Mouse (Mus musculus) limb, embryonic 13.5 days (tissue): ENCODE measurements around the gene Spag9. TPM values are rescaled to one million over a fixed set of nuclear protein-coding genes. Genes with fewer than 3 reads are reported as not detected.

Experiments
- ATAC-seq: fragments of 200-750 bp; cut with Nextera tagmentation; 2 replicates; pipeline ENCODE4 v1.8.0; 2017; ENCODE audit warnings: low read depth, moderate number of reproducible peaks, moderate TSS enrichment; ENCODE audit not compliant: low FRiP score
- H3K27ac ChIP-seq: fragments of 300-500 bp; sonication (generic); 2 replicates; pipeline ENCODE4 v1.5.1; 2015; ENCODE audit warnings: inconsistent platforms, mild to moderate bottlenecking, moderate library complexity
- H3K27me3 ChIP-seq: fragments of 300-500 bp; sonication (generic); 2 replicates; pipeline ENCODE4 v1.6.1; 2015; ENCODE audit warnings: mild to moderate bottlenecking, inconsistent platforms
- H3K36me3 ChIP-seq: fragments of 300-500 bp; sonication (generic); 2 replicates; pipeline ENCODE4 v1.6.1; 2015; ENCODE audit warnings: inconsistent platforms, mild to moderate bottlenecking, moderate library complexity
- H3K4me1 ChIP-seq: fragments of 300-500 bp; sonication (generic); 2 replicates; pipeline ENCODE4 v1.6.1; 2015; ENCODE audit warnings: inconsistent platforms
- H3K4me2 ChIP-seq: fragments of 300-500 bp; sonication (generic); replicated peaks from 2 replicates; pipeline ENCODE4 v1.6.1; 2015; ENCODE audit warnings: inconsistent platforms, mild to moderate bottlenecking, moderate library complexity
- H3K4me3 ChIP-seq: fragments of 300-500 bp; sonication (generic); 2 replicates; pipeline ENCODE4 v1.5.1; 2015; ENCODE audit warnings: moderate library complexity, mild to moderate bottlenecking, inconsistent platforms
- H3K9ac ChIP-seq: fragments of 300-500 bp; sonication (generic); 2 replicates; pipeline ENCODE4 v1.6.1; 2015; ENCODE audit warnings: mild to moderate bottlenecking, inconsistent platforms
- H3K9me3 ChIP-seq: fragments of 300-500 bp; sonication (generic); 2 replicates; pipeline ENCODE4 v1.6.1; 2016; ENCODE audit warnings: inconsistent platforms
- WGBS: fragments of 180-500 bp; shearing (Covaris S2); methylation state at CpG from one replicate; pipeline ENCODE4 v1.1.7; 2015; 5-methylcytosine and 5-hydroxymethylcytosine counted together
- polyA plus RNA-seq: library from polyadenylated mRNA; unstranded; fragments of >200 nt; fragmentation: Nextera tagmentation; extraction: Ambion mirVana; gene quantifications from 2 replicates; pipeline ENCODE4 v1.2.1, GENCODE M21; 2015

Spag9 gene
- polyA plus RNA-seq, 1 experiment from 2014 or later: 44.1 TPM

DNA sequence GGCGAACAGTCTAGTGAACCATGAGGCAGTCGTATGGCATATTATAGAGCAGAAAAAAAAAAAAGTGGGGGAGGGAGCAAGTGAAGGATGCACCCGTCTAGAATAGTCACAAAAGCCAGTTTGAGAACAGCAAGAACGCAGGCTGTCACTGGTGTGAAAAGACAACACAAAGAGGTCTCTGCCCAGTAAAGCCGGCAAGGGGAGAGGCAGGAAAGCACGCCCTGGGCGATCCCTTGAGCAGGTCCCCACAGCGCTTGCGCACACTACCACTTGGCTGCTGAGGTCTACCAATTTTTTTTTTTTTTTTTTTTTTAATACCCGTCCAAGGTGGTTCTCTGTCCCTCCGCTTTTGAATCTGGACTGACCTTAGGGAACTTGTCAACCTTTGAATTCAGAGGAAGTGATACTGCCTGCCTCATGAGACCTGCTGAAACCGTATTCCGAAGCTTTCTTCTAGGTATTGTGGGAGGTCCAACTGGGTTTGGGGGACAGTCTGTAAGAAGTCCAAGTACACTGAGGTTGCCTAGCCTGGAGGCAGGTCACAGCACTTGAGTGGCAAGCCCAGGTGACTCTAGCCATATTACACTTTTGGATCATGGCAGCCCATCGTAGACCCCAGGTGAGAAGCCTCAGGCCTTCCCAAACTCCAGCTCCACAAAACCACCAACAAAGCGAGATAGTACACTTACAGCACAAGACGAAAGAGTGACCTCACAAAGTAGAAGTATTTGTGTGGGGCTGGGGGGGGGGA lies 153.8 kb downstream of the Spag9 start:
- H3K4me3 ChIP-seq: peak overlapping the region; percentile 48
- peaks cover 24% of the 10 kb centered on the region; the same call in 1 of the 2 replicates for H3K27me3 ChIP-seq
- no peak overlapping the region for H3K27ac ChIP-seq
- 26% methylated on average over 16 of the region's 16 CpGs for WGBS
- no peak for ATAC-seq
- no peaks in the 10 kb centered on the region for H3K36me3 ChIP-seq
- H3K9ac ChIP-seq: peak overlapping the region; percentile 63
- H3K4me2 ChIP-seq: peak overlapping the region; percentile 88
- H3K9me3 ChIP-seq: no peaks in the 10 kb centered on the region
- H3K4me1 ChIP-seq: peaks cover 24% of the 10 kb centered on the region

DNA sequence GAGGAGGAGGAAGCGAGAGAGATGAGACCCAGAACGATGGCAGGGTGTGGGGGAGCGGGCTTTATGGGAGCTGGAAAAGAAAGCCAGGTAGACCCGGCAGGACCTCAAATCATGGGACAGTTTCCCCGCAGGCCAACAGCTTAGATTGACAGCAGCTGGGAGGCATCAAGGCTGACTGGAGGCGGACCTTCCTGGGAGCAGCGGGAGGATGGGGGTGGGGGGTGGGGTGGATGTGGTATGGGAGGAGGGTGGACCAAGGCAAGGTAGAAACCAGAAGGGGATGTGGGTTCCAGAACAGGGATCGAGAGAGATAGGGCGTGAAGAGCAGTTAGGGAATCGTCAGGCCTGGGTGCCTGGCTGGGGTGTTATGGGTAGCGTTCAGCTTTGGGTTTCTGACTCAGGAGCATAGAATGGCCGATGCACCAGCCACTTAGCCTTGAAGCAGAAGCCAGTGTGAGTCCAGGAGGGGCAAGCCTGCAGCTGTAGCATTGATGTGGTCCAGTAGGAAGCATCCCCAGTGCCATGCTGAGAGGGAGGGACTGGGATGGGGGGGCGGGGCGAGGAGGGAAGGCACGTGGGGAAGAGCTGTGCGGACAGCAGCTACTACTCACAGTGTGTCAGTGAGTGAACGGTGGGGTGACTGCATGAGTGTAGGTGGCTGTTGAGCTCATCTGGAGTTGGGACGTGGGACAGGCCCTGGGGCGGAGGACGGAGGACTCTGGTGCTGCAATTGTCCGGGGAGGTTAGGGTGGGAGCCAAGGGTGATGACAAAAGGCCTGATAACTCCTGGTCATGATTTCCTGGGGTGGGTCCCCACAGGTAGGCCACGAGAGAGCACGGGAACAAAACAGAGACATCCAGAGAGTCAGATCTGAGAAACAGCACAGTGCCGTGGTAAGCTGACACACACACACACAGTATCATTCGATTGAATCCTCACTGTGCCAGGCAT lies 154.9 kb downstream of the Spag9 start:
- no peak overlapping the region for H3K27ac ChIP-seq
- WGBS: 42% methylated on average over 25 of the region's 25 CpGs
- H3K4me3 ChIP-seq: no peak overlapping the region
- H3K36me3 ChIP-seq: no peaks in the 10 kb centered on the region
- H3K27me3 ChIP-seq: peaks cover 24% of the 10 kb centered on the region; the same call in 1 of the 2 replicates
- ATAC-seq: no peak
- H3K9ac ChIP-seq: no peak overlapping the region
- H3K9me3 ChIP-seq: no peaks in the 10 kb centered on the region
- no peak overlapping the region for H3K4me2 ChIP-seq
- peaks cover 20% of the 10 kb centered on the region for H3K4me1 ChIP-seq

DNA sequence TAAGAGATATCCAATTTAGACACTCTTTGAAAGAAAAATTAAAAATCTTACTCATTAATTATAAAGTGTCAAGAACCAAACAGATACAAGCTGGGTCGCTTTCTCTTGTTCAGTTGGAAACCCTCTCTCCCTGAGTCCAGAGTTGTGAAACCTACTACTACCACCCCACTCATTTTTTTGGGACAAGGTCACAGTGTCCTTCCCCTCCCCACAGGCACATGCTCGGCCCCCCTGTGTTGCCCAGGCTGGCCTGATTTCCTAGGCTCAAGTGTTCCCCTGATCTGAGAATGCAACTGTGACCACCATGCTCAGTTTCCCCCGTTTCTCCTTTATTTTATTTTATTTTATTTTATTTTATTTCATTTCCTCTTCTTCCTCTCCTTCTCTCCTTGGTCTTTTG lies 158.3 kb downstream of the Spag9 start:
- no peak for ATAC-seq
- Histone ChIP-seq H3K36me3 (no peaks in the 10 kb centered on the region), H3K9me3 (no peaks in the 10 kb centered on the region), H3K4me2 (no peak overlapping the region), H3K9ac (no peak overlapping the region), H3K4me3 (no peak overlapping the region), H3K4me1 (peaks cover 27% of the 10 kb centered on the region), H3K27ac (no peak overlapping the region), H3K27me3 (peaks cover 24% of the 10 kb centered on the region; the same call in 1 of the 2 replicates)
- 83% methylated on average over 3 of the region's 3 CpGs for whole genome bisulfite sequencing

DNA sequence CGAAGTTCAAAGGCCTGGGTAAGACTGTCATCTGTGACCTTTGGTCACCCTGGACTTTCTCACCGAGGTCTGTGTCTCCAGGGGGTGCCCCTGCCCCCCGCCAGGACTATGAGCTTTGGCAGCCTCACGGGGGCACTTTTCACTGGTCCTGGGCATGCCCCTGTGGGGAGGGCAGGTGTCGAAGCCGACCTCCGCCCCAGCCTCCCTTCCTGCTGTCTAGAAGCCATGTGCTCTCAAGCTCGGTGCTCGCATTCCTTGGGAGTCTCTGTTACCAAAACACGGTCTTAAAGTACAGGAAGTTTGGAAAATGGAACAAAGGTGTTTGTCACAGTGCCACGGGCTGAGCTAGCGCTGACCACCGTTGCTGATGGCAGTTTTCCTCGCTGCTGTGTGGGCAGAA lies 162.6 kb downstream of the Spag9 start:
- Histone ChIP-seq H3K4me2 (no peak overlapping the region), H3K9ac (no peak overlapping the region), H3K27me3 (no peaks in the 10 kb centered on the region), H3K9me3 (no peaks in the 10 kb centered on the region), H3K4me1 (peaks cover 37% of the 10 kb centered on the region), H3K27ac (peak overlapping the region; percentile 75; the same call in 1 of the 2 replicates), H3K36me3 (no peaks in the 10 kb centered on the region), H3K4me3 (no peak overlapping the region)
- ATAC-seq: no peak
- whole genome bisulfite sequencing: 24% methylated on average over 14 of the region's 14 CpGs

DNA sequence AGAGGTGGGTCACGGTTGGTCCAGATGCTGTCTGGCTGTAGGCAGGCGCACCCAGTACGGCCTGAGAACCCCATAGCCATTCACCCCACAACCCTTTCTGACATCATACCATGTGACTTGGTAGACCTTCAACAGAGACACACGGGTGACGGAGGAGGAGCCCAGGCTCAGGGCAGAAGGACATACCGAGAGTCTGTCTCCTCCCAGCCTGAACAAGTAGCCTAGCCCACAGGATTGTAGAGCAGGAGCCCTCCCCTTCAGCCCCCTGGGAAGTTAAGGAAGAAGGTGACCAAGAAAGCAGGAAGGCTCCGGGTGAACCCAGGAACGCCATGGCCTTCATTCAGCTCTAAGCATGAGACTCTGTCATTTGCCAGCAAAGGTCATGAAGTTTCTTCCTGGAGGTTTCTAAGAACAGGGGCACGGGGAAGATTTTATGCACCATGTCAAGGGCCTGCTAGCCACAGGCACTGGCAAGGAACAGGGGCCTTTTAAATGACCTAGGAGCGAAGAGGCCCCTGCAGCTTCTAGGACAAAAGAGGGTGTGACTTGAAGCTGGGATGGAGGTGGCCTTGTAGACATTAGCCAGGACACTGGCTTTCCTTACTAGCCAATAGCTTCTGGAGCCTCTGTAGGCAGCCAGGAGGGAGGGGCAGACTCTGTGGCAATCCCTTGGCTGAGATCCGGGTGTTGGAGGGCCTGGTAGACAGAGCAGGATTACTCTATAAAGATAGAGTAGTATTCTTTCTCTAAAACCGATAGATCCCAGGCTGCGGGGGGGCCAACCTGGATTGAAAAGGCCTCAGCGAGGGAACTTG lies 163.4 kb downstream of the Spag9 start:
- no peak overlapping the region for H3K4me3 ChIP-seq
- ATAC-seq: no peak
- H3K4me2 ChIP-seq: no peak overlapping the region
- H3K27ac ChIP-seq: peak overlapping the region; percentile 75
- H3K36me3 ChIP-seq: no peaks in the 10 kb centered on the region
- H3K4me1 ChIP-seq: peaks cover 37% of the 10 kb centered on the region
- H3K9me3 ChIP-seq: no peaks in the 10 kb centered on the region
- no peaks in the 10 kb centered on the region for H3K27me3 ChIP-seq
- no peak overlapping the region for H3K9ac ChIP-seq
- 61% methylated on average over 14 of the region's 14 CpGs for WGBS

DNA sequence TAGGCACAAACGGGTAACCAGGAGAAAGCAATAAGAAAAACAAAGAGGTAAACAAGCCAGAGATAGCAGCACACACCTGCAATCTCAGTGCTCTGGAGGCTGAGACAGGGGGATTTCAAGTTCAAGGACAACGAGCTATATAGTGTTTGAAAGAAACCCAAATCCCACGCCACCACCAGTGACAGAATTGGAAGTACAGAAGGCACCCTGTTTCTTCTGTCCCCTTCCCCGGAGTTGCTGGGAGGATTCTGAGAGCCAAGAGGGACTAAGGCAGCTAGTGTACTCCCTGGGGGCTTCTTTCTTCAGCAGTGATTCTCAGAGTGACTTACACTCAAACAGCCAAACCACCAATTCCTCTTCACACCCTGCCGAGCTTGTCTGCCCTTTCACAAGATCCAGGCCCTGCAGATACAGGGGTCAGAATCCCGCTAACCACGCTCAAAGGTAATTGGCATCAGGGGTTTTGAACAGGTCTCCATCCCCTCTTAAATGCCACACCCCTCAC lies 164.1 kb downstream of the Spag9 start:
- Histone ChIP-seq H3K36me3 (no peaks in the 10 kb centered on the region), H3K9ac (no peak overlapping the region), H3K4me3 (peak overlapping the region; percentile 28), H3K4me2 (peak overlapping the region; percentile 53), H3K4me1 (peaks cover 37% of the 10 kb centered on the region), H3K9me3 (no peaks in the 10 kb centered on the region), H3K27ac (peak overlapping the region; percentile 75), H3K27me3 (no peaks in the 10 kb centered on the region)
- WGBS: 39% methylated on average over 7 of the region's 7 CpGs
- no peak for ATAC-seq

DNA sequence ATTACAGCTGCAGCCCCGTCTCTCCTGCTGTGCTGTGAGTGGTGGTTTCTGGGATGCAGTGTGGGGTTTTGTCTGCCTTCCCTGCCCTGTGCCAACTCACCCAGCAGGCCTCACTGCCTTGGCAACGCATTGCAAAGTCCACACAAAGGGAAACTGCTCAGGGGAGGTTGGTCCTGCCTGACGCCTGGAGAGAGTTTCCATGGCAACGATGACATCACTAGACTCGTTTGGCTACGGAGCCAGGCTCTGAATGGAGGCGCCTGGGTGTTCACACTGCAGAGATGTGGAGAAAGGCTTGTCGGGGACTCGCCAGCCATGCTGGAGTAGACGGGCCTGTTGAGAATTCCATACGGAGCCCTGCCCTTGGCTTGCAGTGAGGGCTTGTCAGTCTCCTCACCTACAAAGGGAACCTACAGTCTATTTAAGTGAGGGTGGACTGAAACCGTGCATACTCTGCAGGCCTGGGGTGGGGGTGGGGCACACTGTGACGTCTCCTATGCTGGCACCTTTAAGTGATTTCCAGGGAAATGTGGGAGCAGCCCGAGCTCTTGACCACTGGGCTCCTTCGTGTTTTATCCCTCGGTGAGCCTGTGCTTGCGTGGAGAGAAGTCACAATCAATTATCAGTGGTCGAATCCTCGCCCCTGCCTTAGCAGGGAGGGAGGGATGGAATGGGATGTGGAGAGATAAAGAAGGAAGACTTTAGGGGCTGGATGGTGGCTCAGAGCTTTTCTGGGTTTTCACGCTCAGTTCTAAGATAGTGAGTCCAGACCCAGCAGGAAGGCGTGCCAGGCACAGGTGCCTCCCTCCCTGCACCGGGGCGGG lies 164.8 kb downstream of the Spag9 start:
- peak; percentile 93 for ATAC-seq
- WGBS: 8% methylated on average over 23 of the region's 23 CpGs
- H3K9me3 ChIP-seq: no peaks in the 10 kb centered on the region
- H3K4me1 ChIP-seq: peaks cover 37% of the 10 kb centered on the region
- peak overlapping the region; percentile 53 for H3K4me2 ChIP-seq
- peak overlapping the region; percentile 28 for H3K4me3 ChIP-seq
- peak overlapping the region; percentile 75 for H3K27ac ChIP-seq
- no peaks in the 10 kb centered on the region for H3K27me3 ChIP-seq
- no peaks in the 10 kb centered on the region for H3K36me3 ChIP-seq
- H3K9ac ChIP-seq: peak overlapping the region; percentile 52; the same call in 1 of the 2 replicates

DNA sequence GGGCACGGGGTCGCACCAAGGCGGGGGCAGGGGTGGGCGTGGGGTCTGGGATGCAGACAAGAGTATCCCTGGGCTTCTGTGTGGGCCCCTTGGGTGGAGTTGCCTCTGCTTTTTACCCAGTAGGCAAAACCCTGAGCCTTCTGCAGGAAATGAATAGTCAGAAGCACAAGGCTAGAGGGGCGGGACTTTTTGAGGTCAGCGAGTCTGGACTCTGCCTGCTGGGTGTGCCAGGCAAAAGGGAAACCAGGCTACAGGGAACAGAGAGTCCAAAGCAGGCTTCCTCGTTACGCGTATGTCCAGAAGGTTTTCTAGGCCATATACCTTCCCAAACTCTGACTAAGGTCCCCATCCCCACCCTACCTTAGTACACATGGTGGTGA lies 165.4 kb downstream of the Spag9 start:
- ATAC-seq: no peak
- Histone ChIP-seq H3K36me3 (no peaks in the 10 kb centered on the region), H3K9me3 (no peaks in the 10 kb centered on the region), H3K4me1 (peaks cover 37% of the 10 kb centered on the region), H3K9ac (peak overlapping the region; percentile 52; the same call in 1 of the 2 replicates), H3K27ac (peak overlapping the region; percentile 75), H3K4me2 (peak overlapping the region; percentile 53), H3K4me3 (peak overlapping the region; percentile 28), H3K27me3 (no peaks in the 10 kb centered on the region)
- 45% methylated on average over 9 of the region's 9 CpGs for WGBS

DNA sequence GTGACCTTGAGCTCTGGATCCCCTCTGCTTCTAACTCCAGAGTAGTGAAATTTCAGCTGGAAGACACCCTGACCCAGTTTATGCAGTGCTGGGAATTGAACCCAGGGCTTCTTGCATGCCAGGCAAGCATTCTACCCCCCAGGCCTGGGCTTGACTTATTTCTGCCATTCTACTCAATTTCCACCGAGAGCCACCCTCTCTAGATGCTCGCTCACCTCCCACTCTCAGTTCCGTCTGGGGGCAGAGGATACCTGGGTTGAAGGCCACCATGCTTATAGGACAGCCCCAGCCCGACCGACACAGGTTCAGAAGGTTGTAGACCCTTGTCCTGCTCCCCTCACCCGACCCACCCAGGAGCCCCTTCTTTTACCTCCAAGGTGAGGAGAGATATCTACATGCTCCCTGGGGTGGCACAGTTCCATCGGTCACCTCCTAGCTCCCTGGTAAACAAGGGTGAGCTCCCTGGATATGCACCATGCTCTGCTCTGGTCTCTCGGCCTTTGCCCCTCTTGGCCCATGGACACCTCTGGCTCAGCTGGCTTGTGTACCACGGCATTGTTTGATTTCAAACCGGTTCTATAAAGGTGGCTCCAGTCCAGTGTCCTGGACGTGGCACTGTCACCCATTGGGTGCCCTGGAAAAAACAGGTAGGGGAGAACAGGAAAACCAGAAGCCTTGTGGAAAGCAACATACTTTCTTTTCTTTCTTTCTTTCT lies 166.1 kb downstream of the Spag9 start:
- 89% methylated on average over 11 of the region's 11 CpGs for WGBS
- no peak overlapping the region for H3K27ac ChIP-seq
- no peak overlapping the region for H3K4me3 ChIP-seq
- no peak overlapping the region for H3K4me2 ChIP-seq
- no peaks in the 10 kb centered on the region for H3K27me3 ChIP-seq
- H3K9ac ChIP-seq: no peak overlapping the region
- H3K4me1 ChIP-seq: peaks cover 37% of the 10 kb centered on the region
- no peaks in the 10 kb centered on the region for H3K9me3 ChIP-seq
- no peaks in the 10 kb centered on the region for H3K36me3 ChIP-seq
- ATAC-seq: no peak

DNA sequence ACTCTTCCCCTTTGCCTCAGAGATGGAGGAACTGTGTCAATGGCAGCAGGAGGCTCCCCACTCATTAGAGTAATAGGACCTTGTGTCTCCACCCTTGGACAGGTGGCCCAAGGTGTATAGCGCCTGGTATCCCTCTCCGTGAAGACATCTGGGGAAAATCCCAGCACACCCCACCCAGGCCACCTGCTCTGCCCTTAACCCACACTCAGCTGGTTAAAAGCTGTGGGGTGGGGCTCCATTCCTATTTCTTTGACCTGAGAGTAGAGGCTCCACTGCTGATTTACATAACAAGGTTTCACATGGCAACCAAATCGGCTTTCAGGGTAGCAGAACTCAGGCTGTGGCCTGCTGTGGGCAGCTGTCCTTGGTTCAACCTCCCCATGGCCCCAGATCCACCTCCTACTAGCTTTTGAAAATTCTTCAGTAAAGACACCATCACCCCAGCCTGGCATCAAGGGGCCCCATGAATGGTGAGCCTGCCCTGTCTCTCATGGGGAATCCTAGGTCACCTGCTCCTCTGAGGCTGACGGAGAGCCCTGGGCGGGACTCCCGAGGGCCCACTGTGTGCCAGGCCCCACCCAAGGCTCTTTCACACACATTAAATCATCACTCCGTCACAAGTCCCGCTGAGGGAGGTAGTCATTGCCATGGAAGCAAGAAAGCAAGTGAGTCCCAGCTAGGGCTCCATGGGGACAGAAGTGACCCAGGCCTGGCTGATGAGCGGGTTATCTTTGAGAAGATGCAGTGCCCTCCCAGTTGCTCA lies 167.3 kb downstream of the Spag9 start:
- ATAC-seq: no peak
- 65% methylated on average over 9 of the region's 9 CpGs for WGBS
- H3K4me3 ChIP-seq: no peak overlapping the region

More for the DNA sequence above, 167.3 kb downstream of the Spag9 start:
- Histone ChIP-seq H3K9me3 (no peaks in the 10 kb centered on the region), H3K27ac (no peak overlapping the region), H3K36me3 (no peaks in the 10 kb centered on the region), H3K9ac (no peak overlapping the region), H3K4me2 (no peak overlapping the region), H3K4me1 (peaks cover 37% of the 10 kb centered on the region), H3K27me3 (no peaks in the 10 kb centered on the region)
